Mouse (Mus musculus) forebrain, embryonic 15.5 days (tissue): ENCODE data around the gene Kcnq1. TPM values are rescaled to one million over a fixed set of nuclear protein-coding genes. Genes with fewer than 3 reads are reported as not detected.

Experiments used
- ATAC-seq: fragments of 200-750 bp; cut with Nextera tagmentation; replicated peaks from 2 replicates; pipeline ENCODE4 v1.8.0; 2017; ENCODE audit warnings: mild to moderate bottlenecking, moderate TSS enrichment, moderate library complexity
- H3K27ac ChIP-seq: fragments of 300-500 bp; sonication (generic); replicated peaks from 2 replicates; pipeline ENCODE4 v1.5.1; 2015; ENCODE audit warnings: mild to moderate bottlenecking, inconsistent platforms
- H3K27me3 ChIP-seq: fragments of 300-500 bp; sonication (generic); 2 replicates; pipeline ENCODE4 v1.6.1; 2015; ENCODE audit warnings: inconsistent platforms
- H3K36me3 ChIP-seq: fragments of 300-500 bp; sonication (generic); 2 replicates; pipeline ENCODE4 v1.6.1; 2015; ENCODE audit warnings: mild to moderate bottlenecking, inconsistent platforms
- H3K4me1 ChIP-seq: fragments of 300-500 bp; sonication (generic); 2 replicates; pipeline ENCODE4 v1.6.1; 2015; ENCODE audit warnings: inconsistent platforms
- H3K4me2 ChIP-seq: fragments of 300-500 bp; sonication (generic); replicated peaks from 2 replicates; pipeline ENCODE4 v1.6.1; 2015; ENCODE audit warnings: mild to moderate bottlenecking, inconsistent platforms
- H3K4me3 ChIP-seq: fragments of 300-500 bp; sonication (generic); 2 replicates; pipeline ENCODE4 v1.5.1; 2015; ENCODE audit warnings: mild to moderate bottlenecking, inconsistent platforms
- H3K9ac ChIP-seq: fragments of 300-500 bp; sonication (generic); replicated peaks from 2 replicates; pipeline ENCODE4 v1.6.1; 2015; ENCODE audit warnings: mild to moderate bottlenecking, inconsistent platforms
- H3K9me3 ChIP-seq: fragments of 300-500 bp; sonication (generic); 2 replicates; pipeline ENCODE4 v1.6.1; 2016; ENCODE audit warnings: inconsistent platforms
- WGBS: fragments of 180-500 bp; shearing (Covaris S2); methylation state at CpG from one replicate; pipeline ENCODE4 v1.1.7; 2015; ENCODE audit warnings: mixed read lengths; 5-methylcytosine and 5-hydroxymethylcytosine counted together
- polyA plus RNA-seq: library from polyadenylated mRNA; unstranded; fragments of >200 nt; fragmentation: Nextera tagmentation; extraction: Ambion mirVana; gene quantifications from 2 replicates; pipeline ENCODE4 v1.2.1, GENCODE M21; 2015

The Kcnq1 gene
- polyA plus RNA-seq, 1 experiment from 2014 or later, result 0.81 TPM

DNA sequence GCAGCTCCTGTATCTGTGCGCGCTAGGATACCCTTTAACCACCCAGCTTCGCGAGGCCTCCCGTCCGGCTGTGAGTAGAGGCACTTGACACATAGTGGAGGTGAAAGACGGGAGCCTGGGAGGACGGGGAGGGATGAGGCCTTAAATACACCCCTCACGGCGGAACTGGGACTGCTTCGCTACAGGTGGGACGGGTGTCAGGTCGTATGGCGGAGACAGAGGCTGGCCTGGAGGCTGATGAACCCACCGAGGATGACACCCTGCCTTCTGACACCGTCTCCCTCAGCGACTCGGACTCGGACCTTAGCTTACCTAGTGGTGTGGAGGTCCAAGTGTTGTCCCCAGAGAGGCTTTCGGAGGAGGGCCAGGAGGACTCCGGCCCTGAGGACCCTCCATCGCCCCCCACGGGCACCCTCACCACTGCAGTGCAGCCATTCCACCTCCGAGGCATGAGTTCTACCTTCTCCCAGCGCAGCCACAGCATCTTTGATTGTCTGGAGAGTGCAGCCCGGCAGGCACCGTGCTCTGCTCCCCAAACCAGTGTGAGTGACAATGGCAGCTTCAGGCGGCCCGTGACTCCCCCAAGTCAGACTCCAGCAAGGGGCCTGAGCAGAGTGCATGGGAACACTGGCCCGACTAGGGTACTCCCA is 36.3 kb upstream of the Kcnq1 start:
- peaks cover 25% of the 10 kb centered on the region for H3K4me1 ChIP-seq
- H3K9me3 ChIP-seq, result no peaks in the 10 kb centered on the region
- H3K27ac ChIP-seq, result peak overlapping the region; percentile 83
- no peaks in the 10 kb centered on the region for H3K27me3 ChIP-seq
- H3K9ac ChIP-seq, result peak overlapping the region; percentile 82
- peaks cover 28% of the 10 kb centered on the region for H3K36me3 ChIP-seq
- H3K4me3 ChIP-seq, result peak overlapping the region; percentile 80
- H3K4me2 ChIP-seq, result peak overlapping the region; percentile 92
- WGBS, result 10% methylated on average over 30 of the region's 30 CpGs
- no peak for ATAC-seq

DNA sequence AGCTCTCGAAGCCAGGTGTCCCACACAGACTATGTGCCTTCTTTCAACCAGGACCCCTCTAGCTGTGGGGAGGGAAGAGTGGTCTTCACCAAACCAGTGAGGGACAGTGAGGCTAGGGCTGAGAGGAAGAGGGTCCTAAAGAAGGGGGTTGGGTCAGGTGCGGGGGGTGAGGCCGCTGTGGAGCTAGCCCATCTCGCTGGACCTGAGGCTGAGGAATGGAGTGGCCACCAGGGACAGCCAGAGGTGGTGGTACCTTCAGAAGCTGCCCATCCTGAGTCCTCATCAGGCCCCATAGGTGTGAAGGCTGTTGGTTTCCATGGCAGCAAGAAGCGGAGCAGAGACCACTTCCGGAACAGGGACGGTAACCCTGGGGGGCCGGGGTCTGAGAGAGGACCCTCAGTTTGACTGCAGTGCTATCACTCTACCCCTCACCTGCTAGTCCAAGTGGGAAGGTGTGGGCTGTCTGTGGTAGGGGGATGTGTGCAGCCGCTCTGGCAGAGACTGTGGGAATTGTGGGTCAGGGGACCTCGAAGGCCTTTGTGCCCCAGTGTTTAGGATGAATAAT is 35.6 kb upstream of the Kcnq1 start:
- peak overlapping the region; percentile 82 for H3K9ac ChIP-seq
- no peak for ATAC-seq
- H3K4me3 ChIP-seq, result peak overlapping the region; percentile 80
- H3K4me1 ChIP-seq, result peaks cover 25% of the 10 kb centered on the region
- H3K36me3 ChIP-seq, result peaks cover 21% of the 10 kb centered on the region
- H3K27me3 ChIP-seq, result no peaks in the 10 kb centered on the region
- H3K27ac ChIP-seq, result no peak overlapping the region
- WGBS, result 92% methylated on average over 10 of the region's 10 CpGs
- peak overlapping the region; percentile 92 for H3K4me2 ChIP-seq
- no peaks in the 10 kb centered on the region for H3K9me3 ChIP-seq

DNA sequence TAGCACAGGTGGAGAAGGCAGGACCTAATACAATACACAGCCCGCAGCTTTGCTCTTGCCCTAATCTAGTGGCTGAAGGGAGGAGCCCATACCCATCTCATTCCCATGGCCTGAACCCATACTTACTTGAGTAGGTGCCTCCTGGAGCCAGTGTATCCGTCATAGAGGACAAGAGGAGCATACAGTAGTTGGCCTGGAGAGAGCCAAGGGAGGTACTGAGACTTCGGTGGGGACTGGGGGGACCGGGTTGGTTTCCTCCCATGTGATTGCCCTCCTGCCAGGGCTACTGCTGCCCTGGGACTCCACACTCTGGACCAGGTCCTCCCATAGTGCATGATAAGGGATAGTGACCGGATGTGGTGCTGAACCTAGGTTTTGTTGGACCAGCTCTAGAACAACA is 33.6 kb upstream of the Kcnq1 start:
- Histone ChIP-seq H3K4me1 (peaks cover 25% of the 10 kb centered on the region), H3K4me3 (no peak overlapping the region), H3K27me3 (no peaks in the 10 kb centered on the region), H3K4me2 (no peak overlapping the region), H3K27ac (no peak overlapping the region), H3K36me3 (peaks cover 4% of the 10 kb centered on the region; the same call in 1 of the 2 replicates), H3K9me3 (no peaks in the 10 kb centered on the region), H3K9ac (no peak overlapping the region)
- no peak for ATAC-seq
- 86% methylated on average over 5 of the region's 5 CpGs for WGBS

DNA sequence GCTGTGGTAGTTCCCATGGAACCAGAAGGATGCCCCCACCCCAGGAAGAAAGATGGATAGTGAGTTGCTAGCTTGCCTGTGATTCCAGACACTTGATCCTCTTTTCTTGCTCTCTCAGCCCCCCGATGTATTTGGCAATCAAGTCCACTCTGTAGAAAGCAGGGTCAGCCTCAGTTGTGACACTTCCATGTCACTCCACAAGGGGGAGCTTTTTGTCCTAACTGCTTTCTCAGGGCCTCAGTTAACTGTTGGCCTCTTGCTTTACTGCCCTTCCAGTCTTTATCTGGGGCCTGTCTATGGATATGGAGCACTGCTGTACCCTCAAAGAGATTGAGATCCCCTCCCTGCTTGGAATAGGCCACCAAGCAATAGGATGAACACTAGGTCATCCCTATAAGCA is 33.1 kb upstream of the Kcnq1 start:
- no peak for ATAC-seq
- Histone ChIP-seq H3K27me3 (no peaks in the 10 kb centered on the region), H3K4me2 (no peak overlapping the region), H3K27ac (no peak overlapping the region), H3K4me1 (peaks cover 21% of the 10 kb centered on the region), H3K4me3 (no peak overlapping the region), H3K36me3 (no peaks in the 10 kb centered on the region; the same call in 1 of the 2 replicates), H3K9me3 (no peaks in the 10 kb centered on the region), H3K9ac (no peak overlapping the region)
- 59% methylated on average over 1 of the region's 1 CpGs for WGBS

DNA sequence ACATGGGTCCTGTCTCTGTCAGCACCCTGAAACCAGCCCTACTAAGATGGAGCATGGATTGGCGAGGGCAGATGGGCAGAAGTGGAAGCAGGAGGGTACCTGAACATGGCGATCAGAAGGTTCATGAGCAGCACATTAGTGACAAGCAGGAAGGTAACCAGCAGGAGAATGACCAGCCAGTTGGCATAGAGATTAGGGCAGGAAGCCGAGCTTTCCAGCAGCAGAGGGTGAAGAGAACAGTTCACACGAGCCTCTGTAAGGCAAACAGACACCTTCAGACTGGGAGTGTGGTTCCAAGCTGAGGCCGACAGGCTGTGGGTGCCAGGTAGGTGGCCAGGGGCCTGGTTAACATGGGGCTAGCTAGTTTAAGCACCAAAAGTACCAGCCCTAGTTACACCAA is 30.8 kb upstream of the Kcnq1 start:
- Histone ChIP-seq H3K9ac (no peak overlapping the region), H3K27me3 (no peaks in the 10 kb centered on the region), H3K36me3 (no peaks in the 10 kb centered on the region), H3K4me3 (no peak overlapping the region), H3K4me1 (peaks cover 8% of the 10 kb centered on the region), H3K9me3 (no peaks in the 10 kb centered on the region), H3K27ac (no peak overlapping the region), H3K4me2 (no peak overlapping the region)
- no peak for ATAC-seq
- 68% methylated on average over 5 of the region's 5 CpGs for WGBS

DNA sequence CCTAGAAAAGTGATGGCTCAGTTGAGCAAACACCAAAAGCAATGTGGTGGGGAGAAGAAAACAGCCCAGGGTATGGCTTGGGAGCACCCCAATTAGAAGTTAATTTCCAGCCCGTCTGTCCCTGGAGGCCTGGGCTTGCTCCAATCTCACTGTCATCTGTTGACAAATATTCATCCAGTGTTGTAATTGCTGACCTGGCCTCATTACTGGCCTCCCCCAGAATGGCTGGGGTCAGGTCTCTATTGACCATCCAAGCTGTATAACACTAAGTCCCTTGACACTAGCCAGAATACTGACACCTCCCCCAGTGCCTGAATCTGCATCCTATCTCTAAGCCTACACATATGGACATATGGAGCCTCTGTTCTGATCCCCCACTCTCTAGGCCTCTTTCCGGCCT is 28.8 kb upstream of the Kcnq1 start:
- Histone ChIP-seq H3K4me2 (no peak overlapping the region), H3K9me3 (no peaks in the 10 kb centered on the region), H3K4me3 (no peak overlapping the region), H3K36me3 (no peaks in the 10 kb centered on the region), H3K4me1 (no peaks in the 10 kb centered on the region), H3K27ac (no peak overlapping the region), H3K27me3 (no peaks in the 10 kb centered on the region), H3K9ac (no peak overlapping the region)
- 87% methylated on average over 2 of the region's 2 CpGs for WGBS
- ATAC-seq, result no peak

DNA sequence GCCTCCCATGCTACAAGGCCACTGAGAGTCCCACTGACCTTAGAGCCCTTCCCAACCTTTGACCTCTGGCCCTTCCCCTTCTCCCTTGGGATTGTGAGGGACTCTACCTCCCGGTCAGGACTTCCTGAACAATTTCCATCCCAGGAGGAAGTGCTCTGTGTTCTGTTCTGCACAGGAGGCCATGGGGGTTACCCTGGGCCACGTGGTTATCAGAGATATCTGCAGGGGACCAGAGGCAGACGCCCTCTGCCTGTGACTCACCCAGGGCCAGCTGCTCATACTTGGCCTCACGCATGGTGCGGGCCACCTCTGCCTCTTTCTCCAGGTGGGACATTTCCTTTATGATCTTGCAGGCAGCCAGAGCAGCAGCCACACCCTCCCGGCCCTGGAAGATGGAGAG is 24.1 kb upstream of the Kcnq1 start:
- Histone ChIP-seq H3K27me3 (no peaks in the 10 kb centered on the region), H3K9ac (no peak overlapping the region), H3K4me3 (no peak overlapping the region), H3K4me2 (no peak overlapping the region), H3K9me3 (no peaks in the 10 kb centered on the region), H3K36me3 (no peaks in the 10 kb centered on the region), H3K4me1 (no peaks in the 10 kb centered on the region), H3K27ac (no peak overlapping the region)
- 74% methylated on average over 6 of the region's 6 CpGs for WGBS
- no peak for ATAC-seq

DNA sequence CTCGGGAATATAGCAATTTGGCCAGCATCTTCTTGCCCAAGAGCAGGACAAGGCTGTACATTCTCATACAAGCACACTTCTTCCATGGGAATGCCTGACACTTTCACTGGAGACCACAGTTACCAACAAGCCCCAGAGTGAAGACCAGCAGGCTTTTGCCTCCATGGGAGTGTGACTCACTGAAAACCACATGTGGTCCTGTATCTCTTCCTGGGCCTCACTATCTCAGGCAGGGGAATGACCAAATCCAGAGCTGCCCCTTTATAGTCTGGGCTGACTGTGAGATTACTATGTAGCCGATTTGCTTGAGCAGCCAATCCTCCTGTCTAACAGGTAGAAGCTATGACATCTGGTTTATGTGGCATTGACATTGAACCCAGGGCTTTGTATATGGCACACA is 22.5 kb upstream of the Kcnq1 start:
- Histone ChIP-seq H3K36me3 (no peaks in the 10 kb centered on the region), H3K27me3 (no peaks in the 10 kb centered on the region), H3K4me1 (no peaks in the 10 kb centered on the region), H3K4me2 (no peak overlapping the region), H3K27ac (no peak overlapping the region), H3K9me3 (no peaks in the 10 kb centered on the region), H3K4me3 (no peak overlapping the region), H3K9ac (no peak overlapping the region)
- WGBS, result 89% methylated on average over 2 of the region's 2 CpGs
- ATAC-seq, result no peak

DNA sequence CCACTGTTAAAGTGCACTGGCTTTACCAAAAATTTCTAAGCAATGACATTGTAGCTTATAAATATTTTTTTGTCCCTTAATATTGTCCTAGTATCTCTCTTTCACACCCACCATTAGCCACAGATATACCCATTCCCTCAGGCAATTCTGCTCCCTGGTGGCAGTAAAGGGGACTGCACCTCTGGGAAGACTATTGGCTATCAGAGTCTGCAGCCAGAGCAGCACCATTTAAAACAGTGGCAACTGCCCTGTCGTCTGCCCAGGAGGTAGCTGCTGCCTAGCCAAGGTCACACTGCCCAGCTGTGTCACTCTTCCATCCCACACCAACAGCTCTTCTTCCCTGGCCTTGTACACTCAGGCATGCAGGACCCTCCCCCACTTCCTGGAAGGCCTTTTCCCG is 19.8 kb upstream of the Kcnq1 start:
- no peak overlapping the region for H3K27ac ChIP-seq
- H3K36me3 ChIP-seq, result no peaks in the 10 kb centered on the region
- 56% methylated on average over 2 of the region's 2 CpGs for WGBS
- no peaks in the 10 kb centered on the region for H3K9me3 ChIP-seq
- no peak overlapping the region for H3K4me3 ChIP-seq
- H3K4me2 ChIP-seq, result no peak overlapping the region
- H3K4me1 ChIP-seq, result no peaks in the 10 kb centered on the region
- no peaks in the 10 kb centered on the region for H3K27me3 ChIP-seq
- 0 out of 2 replicates have a peak, but pooled peaks have one; percentile 11 for ATAC-seq
- no peak overlapping the region for H3K9ac ChIP-seq

DNA sequence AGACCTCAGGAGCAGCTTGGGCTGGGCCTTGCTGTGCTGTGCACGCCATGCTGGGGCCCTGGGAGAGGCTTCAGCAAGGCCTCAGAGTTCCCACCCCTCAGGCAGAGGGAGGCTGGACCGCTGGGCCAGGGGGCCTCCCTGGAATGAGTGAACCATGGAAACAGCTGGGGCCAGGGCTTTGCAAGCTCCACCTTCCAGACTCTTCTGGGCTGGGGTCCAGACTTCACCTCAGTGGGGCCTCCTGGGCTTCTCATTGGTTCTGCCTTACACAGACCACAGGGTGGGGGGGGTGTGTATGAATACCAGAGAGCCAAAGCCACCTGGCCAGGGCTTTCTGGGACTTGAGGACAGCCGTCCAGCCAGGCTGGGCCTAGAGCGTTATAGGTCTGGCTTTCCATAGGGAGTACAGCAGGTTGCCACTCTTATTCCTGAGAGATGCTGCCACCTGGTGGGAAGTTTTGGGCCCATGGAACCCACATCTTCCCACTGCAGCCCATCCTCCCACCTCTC is 19.0 kb upstream of the Kcnq1 start:
- H3K4me3 ChIP-seq, result no peak overlapping the region
- no peaks in the 10 kb centered on the region for H3K27me3 ChIP-seq
- no peak overlapping the region for H3K9ac ChIP-seq
- ATAC-seq, result peak; percentile 35; the same call in 1 of the 2 replicates
- H3K4me2 ChIP-seq, result no peak overlapping the region
- H3K27ac ChIP-seq, result no peak overlapping the region
- no peaks in the 10 kb centered on the region for H3K36me3 ChIP-seq
- WGBS, result 32% methylated on average over 4 of the region's 4 CpGs
- H3K9me3 ChIP-seq, result no peaks in the 10 kb centered on the region
- H3K4me1 ChIP-seq, result no peaks in the 10 kb centered on the region

DNA sequence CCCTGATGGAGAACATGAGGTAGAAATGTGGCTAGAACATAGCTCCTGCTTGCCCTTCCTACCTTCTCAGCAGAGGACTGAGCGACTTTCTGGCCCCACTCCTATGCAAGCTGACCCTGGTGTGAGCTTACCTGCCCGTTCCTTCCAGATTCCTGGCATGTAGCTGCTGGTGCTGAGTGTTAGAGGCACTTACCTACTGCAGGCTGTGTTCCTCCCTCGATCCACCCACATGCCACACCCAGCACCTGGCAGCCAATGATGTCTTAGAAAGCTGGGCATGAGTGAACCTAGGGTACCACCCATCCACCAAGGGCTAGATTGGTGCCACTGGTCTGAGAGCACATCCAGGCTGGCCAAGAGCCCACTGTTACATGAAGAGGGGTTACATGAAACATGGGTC is 12.3 kb upstream of the Kcnq1 start:
- no peak overlapping the region for H3K27ac ChIP-seq
- H3K4me3 ChIP-seq, result no peak overlapping the region
- no peaks in the 10 kb centered on the region for H3K9me3 ChIP-seq
- H3K36me3 ChIP-seq, result no peaks in the 10 kb centered on the region
- H3K9ac ChIP-seq, result no peak overlapping the region
- no peak overlapping the region for H3K4me2 ChIP-seq
- H3K27me3 ChIP-seq, result no peaks in the 10 kb centered on the region
- WGBS, result 69% methylated on average over 3 of the region's 3 CpGs
- H3K4me1 ChIP-seq, result no peaks in the 10 kb centered on the region
- ATAC-seq, result no peak

DNA sequence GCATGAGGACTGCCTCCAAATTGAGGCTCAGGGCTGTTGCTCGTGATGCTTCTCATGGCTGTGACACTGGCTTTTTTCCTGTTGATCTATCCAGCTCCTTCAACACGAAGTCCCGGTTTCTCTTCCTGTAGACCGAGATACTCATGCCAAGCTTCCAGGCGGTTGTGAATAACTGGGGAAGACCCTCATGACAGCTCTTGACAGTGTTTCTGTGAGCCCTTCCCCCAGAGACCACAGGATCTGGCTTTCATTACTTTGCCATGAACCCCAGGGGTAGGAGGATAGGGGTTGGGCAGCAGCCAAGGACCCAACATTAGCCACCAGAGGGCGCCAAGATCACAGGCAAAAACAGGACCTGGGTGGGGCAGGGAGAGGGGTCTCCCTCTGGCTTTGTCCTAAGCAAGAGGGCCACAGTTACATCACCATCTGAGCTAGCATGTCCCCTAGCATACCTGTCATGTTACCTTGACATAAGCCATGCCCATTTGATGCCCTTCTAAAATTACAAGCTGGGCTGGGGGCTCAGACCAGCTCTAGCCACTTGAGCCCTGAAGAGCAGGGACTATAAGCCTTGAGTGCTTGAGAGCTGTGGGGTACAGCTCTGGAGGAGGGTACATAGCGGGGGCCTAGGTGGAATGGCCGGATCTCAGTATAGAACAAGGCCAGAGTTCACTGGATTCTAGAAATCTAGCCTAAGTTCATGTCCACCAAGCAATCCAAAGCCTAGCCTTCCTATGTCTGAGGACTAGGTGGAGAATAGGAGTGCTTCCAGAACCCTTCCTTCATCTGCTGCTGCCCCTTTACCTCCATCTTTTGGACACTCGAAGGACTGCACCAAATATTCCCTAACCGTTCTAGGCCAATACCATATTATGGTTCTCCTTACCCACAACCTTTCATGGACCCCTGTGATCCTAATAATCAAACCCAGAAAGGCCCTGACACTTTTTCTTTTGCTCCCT is 11.3 kb upstream of the Kcnq1 start, which contains the start of gene Trpm5:
Gene Trpm5, minus strand, starts transcription at position 51 of the 962 bp plus-strand sequence.
- no peaks in the 10 kb centered on the region for H3K9me3 ChIP-seq
- H3K4me2 ChIP-seq, result no peak within 1 kb of the TSS
- no peak within 1 kb of the TSS for H3K9ac ChIP-seq
- ATAC-seq, result no peak
- no peaks in the 10 kb centered on the region for H3K4me1 ChIP-seq
- no peaks in the 10 kb centered on the region for H3K36me3 ChIP-seq
- H3K27me3 ChIP-seq, result no peaks in the 10 kb centered on the region
- 47% methylated on average over 10 of the region's 10 CpGs for WGBS
- no peak within 1 kb of the TSS for H3K4me3 ChIP-seq
- H3K27ac ChIP-seq, result no peak within 1 kb of the TSS
